Mouse (Mus musculus) CD4-positive helper T cell, adult 2 months (primary cell): ENCODE data around the gene Ttc28.

Source experiments
- DNase-seq: peaks from one replicate; pipeline ENCODE4 v3.0.0-alpha.2; 2012; ENCODE audit warnings: low read depth, missing footprints, low spot score

Gene Ttc28

GRCm38 (mm10) chr5:111270246-111271002 lies 390.8 kb downstream of the Ttc28 start:
- no peak for DNase-seq

- DNase-seq: peak; percentile 55
Observed at GRCm38 (mm10) chr5:111273589-111273988, 394.0 kb downstream of the Ttc28 start.

- DNase-seq: no peak
Observed at GRCm38 (mm10) chr5:111274948-111275347, 395.3 kb downstream of the Ttc28 start.

- DNase-seq: no peak
Observed at GRCm38 (mm10) chr5:111284420-111285175, 405.0 kb downstream of the Ttc28 start.

- DNase-seq: no peak
Observed at GRCm38 (mm10) chr5:111287571-111287970, 408.0 kb downstream of the Ttc28 start.

GRCm38 (mm10) chr5:111288486-111288885 lies 408.9 kb downstream of the Ttc28 start:
- DNase-seq: no peak

GRCm38 (mm10) chr5:111290071-111290470 lies 410.5 kb downstream of the Ttc28 start:
- no peak for DNase-seq

- no peak for DNase-seq
Observed at GRCm38 (mm10) chr5:111291639-111292038, 412.0 kb downstream of the Ttc28 start.

GRCm38 (mm10) chr5:111297801-111298200 lies 418.2 kb downstream of the Ttc28 start:
- no peak for DNase-seq

- DNase-seq: no peak
Observed at GRCm38 (mm10) chr5:111298706-111299105, 419.1 kb downstream of the Ttc28 start.

GRCm38 (mm10) chr5:111300776-111301175 lies 421.2 kb downstream of the Ttc28 start:
- DNase-seq: no peak

- DNase-seq: no peak
Observed at GRCm38 (mm10) chr5:111301736-111302135, 422.1 kb downstream of the Ttc28 start.

GRCm38 (mm10) chr5:111304730-111305129 lies 425.1 kb downstream of the Ttc28 start:
- no peak for DNase-seq

- no peak for DNase-seq
Observed at GRCm38 (mm10) chr5:111310185-111310584, 430.6 kb downstream of the Ttc28 start.

- DNase-seq: no peak
Observed at GRCm38 (mm10) chr5:111313833-111314232, 434.2 kb downstream of the Ttc28 start.

- DNase-seq: no peak
Observed at GRCm38 (mm10) chr5:111315061-111315460, 435.5 kb downstream of the Ttc28 start.

GRCm38 (mm10) chr5:111317526-111317925 lies 437.9 kb downstream of the Ttc28 start:
- no peak for DNase-seq

- DNase-seq: no peak
Observed at GRCm38 (mm10) chr5:111318946-111319345, 439.3 kb downstream of the Ttc28 start.

- DNase-seq: no peak
Observed at GRCm38 (mm10) chr5:111325813-111326212, 446.2 kb downstream of the Ttc28 start.

GRCm38 (mm10) chr5:111327420-111327819 lies 447.8 kb downstream of the Ttc28 start:
- DNase-seq: no peak

- DNase-seq: no peak
Observed at GRCm38 (mm10) chr5:111329782-111330416, 450.3 kb downstream of the Ttc28 start.

GRCm38 (mm10) chr5:111330417-111331098 lies 451.0 kb downstream of the Ttc28 start, which contains the start of gene Pitpnb:
TSS of gene Pitpnb (plus strand) at chr5:111330763.
- DNase-seq: peak; percentile 98
